Mouse (Mus musculus): ENCODE results near the gene Gm20388. TPM values are rescaled to one million over a fixed set of nuclear protein-coding genes. Genes with fewer than 3 reads are reported as not detected.

Gene Gm20388
- total RNA-seq, 1 experiment: 27.0 TPM

DNA sequence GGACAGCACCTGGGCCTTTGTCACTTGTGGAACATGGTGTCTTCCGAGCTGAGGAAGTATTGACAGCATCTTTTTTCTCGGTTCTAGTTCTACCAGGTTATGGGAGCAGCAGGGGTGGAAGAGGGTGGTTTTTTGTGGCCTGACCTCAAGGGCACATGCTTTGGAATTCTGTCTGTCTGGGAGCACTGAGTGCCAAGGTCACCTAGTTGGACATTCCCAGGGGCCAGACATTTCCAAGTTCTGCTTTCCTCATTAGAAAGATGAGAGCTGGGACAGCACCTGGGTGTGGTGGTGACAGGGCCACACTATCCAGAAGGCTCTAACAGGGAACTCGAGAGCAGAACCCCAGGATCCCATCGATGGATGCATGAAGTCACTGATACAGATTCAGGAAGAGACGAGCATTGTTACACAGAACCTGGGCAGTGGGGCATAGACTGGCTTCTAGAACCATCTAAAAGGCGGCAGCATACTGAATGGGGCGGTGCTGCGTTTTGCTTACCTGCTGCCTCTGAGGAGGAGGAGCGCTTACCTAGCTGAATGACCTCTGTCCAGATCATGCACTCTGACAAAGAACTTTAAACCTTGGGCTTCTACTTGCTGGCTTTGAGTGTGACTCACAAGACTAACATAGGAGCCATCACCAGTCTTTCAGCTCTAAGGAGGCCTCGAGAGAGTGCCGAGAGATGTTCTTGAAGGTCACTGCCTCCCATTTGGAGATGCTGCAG lies 2070.3 kb downstream of the Gm20388 start:
- in situ Hi-C loops (cut with MboI; ENCODE audit: low sequenced_read_pairs in 2 of 2, unreplicated experiment in 2 of 2): no loop called here
- H3K27ac ChIP-seq (ENCODE audit: insufficient read depth, low read depth, low read length, poor library complexity, severe bottlenecking): no peak overlapping the region
- no peak for TF ChIP-seq HCFC1 (IDR thresholded peaks at IDR 0.05; ENCODE audit: borderline replicate concordance, insufficient read depth, low read length)
- no peak for TF ChIP-seq MAFK (IDR thresholded peaks at IDR 0.05; ENCODE audit: insufficient read depth, low read depth, low read length)
- no peak for TF ChIP-seq ZNF384 (IDR thresholded peaks at IDR 0.05; ENCODE audit: low read depth, low read length)
- TF ChIP-seq ZC3H11A (IDR thresholded peaks at IDR 0.05; ENCODE audit: borderline replicate concordance, low read depth, low read length): no peak
- no peak for TF ChIP-seq CHD2 (IDR thresholded peaks at IDR 0.05; ENCODE audit: low read depth, low read length)
- H3K4me3 ChIP-seq (ENCODE audit: insufficient read depth in 1 of 2, low read depth in 1 of 2, low read length in 2 of 2, poor library complexity in 1 of 2, severe bottlenecking in 1 of 2): no peak overlapping the region
- H3K4me1 ChIP-seq (ENCODE audit: control insufficient read depth in 2 of 2, insufficient read depth in 2 of 2, low read length in 2 of 2, poor library complexity in 1 of 2): 0 out of 4 replicates have a peak, but pooled peaks cover 0 to 2% of the 10 kb centered on the region in 2 experiments
- H3K36me3 ChIP-seq (ENCODE audit: control insufficient read depth, insufficient read depth, low read length, poor library complexity, severe bottlenecking): peaks cover 47% of the 10 kb centered on the region
- H3K9ac ChIP-seq (ENCODE audit: insufficient read depth, low read depth, low read length, poor library complexity, severe bottlenecking): no peak overlapping the region
- H3K9me3 ChIP-seq (ENCODE audit: control insufficient read depth, insufficient read depth, low read depth, low read length): no peaks in the 10 kb centered on the region
- DNase-seq (ENCODE audit: low read depth, low spot score): no peak

DNA sequence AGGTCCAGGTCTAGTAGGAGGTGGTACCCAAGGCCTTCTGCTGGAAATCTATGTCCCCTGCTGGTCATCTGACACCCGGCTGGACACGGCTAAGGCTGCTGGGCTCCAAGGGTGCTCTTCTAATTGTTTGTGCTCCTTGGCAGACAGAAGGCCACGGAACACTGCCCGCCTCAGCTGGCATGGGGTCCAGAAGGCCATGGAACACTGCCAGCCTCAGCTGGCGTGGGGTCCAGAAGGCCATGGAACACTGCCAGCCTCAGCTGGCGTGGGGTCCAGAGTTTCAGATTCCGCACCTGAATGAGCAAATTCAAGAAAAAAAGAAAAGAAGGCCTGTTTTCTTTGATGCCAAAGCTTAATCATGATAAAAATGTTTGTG lies 2070.9 kb downstream of the Gm20388 start:
- no peaks in the 10 kb centered on the region for H3K9me3 ChIP-seq (ENCODE audit: control insufficient read depth, insufficient read depth, low read depth, low read length)
- H3K36me3 ChIP-seq (ENCODE audit: control insufficient read depth, insufficient read depth, low read length, poor library complexity, severe bottlenecking): peaks cover 41% of the 10 kb centered on the region
- no peak for DNase-seq (ENCODE audit: low read depth, low spot score)
- in situ Hi-C loops (cut with MboI; ENCODE audit: low sequenced_read_pairs in 2 of 2, unreplicated experiment in 2 of 2): no loop called here
- no peak overlapping the region for H3K27ac ChIP-seq (ENCODE audit: insufficient read depth, low read depth, low read length, poor library complexity, severe bottlenecking)
- H3K9ac ChIP-seq (ENCODE audit: insufficient read depth, low read depth, low read length, poor library complexity, severe bottlenecking): no peak overlapping the region
- no peak overlapping the region for H3K4me3 ChIP-seq (ENCODE audit: insufficient read depth in 1 of 2, low read depth in 1 of 2, low read length in 2 of 2, poor library complexity in 1 of 2, severe bottlenecking in 1 of 2)
- 0 out of 4 replicates have a peak, but pooled peaks cover 0 to 2% of the 10 kb centered on the region in 2 experiments for H3K4me1 ChIP-seq (ENCODE audit: control insufficient read depth in 2 of 2, insufficient read depth in 2 of 2, low read length in 2 of 2, poor library complexity in 1 of 2)
- TF ChIP-seq HCFC1 (IDR thresholded peaks at IDR 0.05; ENCODE audit: borderline replicate concordance, insufficient read depth, low read length) (no peak), ZC3H11A (IDR thresholded peaks at IDR 0.05; ENCODE audit: borderline replicate concordance, low read depth, low read length) (no peak), MAFK (IDR thresholded peaks at IDR 0.05; ENCODE audit: insufficient read depth, low read depth, low read length) (no peak), CHD2 (IDR thresholded peaks at IDR 0.05; ENCODE audit: low read depth, low read length) (no peak), ZNF384 (IDR thresholded peaks at IDR 0.05; ENCODE audit: low read depth, low read length) (no peak)

DNA sequence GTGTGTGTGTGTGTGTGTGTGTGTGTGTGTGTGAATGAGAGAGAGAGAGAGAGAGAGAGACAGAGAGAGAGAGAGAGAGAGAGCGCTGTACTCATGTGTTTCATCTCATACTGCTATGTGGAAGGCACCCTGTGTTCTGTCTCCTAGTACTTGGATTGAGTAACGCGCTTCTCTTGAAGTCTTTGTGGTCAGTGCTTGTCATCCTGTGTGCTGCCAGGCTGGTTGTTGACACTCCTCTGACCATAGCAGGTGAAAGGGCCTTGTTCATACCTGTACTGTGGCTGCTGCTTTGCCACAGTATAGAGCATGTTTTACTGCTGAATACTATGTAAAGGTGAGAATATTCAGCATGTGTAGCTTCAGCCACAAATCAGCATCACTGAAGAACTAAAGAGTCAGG lies 2075.0 kb downstream of the Gm20388 start:
- in situ Hi-C loops (cut with MboI; ENCODE audit: low sequenced_read_pairs in 2 of 2, unreplicated experiment in 2 of 2): no loop called here
- H3K4me1 ChIP-seq (ENCODE audit: control insufficient read depth in 2 of 2, insufficient read depth in 2 of 2, low read length in 2 of 2, poor library complexity in 1 of 2): no peaks in the 10 kb centered on the region
- H3K4me3 ChIP-seq (ENCODE audit: insufficient read depth in 1 of 2, low read depth in 1 of 2, low read length in 2 of 2, poor library complexity in 1 of 2, severe bottlenecking in 1 of 2): no peak overlapping the region
- no peak overlapping the region for H3K9ac ChIP-seq (ENCODE audit: insufficient read depth, low read depth, low read length, poor library complexity, severe bottlenecking)
- H3K27ac ChIP-seq (ENCODE audit: insufficient read depth, low read depth, low read length, poor library complexity, severe bottlenecking): no peak overlapping the region
- peaks cover 41% of the 10 kb centered on the region for H3K36me3 ChIP-seq (ENCODE audit: control insufficient read depth, insufficient read depth, low read length, poor library complexity, severe bottlenecking)
- TF ChIP-seq CHD2 (IDR thresholded peaks at IDR 0.05; ENCODE audit: low read depth, low read length) (no peak), HCFC1 (IDR thresholded peaks at IDR 0.05; ENCODE audit: borderline replicate concordance, insufficient read depth, low read length) (no peak), ZNF384 (IDR thresholded peaks at IDR 0.05; ENCODE audit: low read depth, low read length) (no peak), ZC3H11A (IDR thresholded peaks at IDR 0.05; ENCODE audit: borderline replicate concordance, low read depth, low read length) (no peak), MAFK (IDR thresholded peaks at IDR 0.05; ENCODE audit: insufficient read depth, low read depth, low read length) (no peak)
- H3K9me3 ChIP-seq (ENCODE audit: control insufficient read depth, insufficient read depth, low read depth, low read length): no peaks in the 10 kb centered on the region
- DNase-seq (ENCODE audit: low read depth, low spot score): no peak

DNA sequence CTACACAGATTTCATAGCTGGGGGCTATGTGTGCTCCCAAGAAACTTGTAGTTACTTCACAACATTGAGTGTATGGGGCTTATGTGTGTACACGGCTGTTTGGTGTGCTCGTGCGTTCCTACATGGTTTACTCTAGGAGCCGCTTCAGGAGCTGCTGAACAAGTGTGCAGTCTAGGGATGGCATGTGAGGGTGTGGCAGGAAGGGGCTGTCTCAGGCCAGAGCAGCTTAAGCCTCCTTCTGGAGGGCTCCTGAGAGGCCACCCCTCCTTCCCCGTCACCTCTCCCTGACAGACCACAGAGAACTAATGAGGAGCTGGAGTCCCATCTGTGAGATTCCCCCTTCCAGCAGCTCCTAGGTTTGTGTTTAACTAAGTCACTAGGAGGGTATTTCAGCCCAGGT lies 2077.3 kb downstream of the Gm20388 start:
- Histone ChIP-seq H3K9ac (ENCODE audit: insufficient read depth, low read depth, low read length, poor library complexity, severe bottlenecking) (no peak overlapping the region), H3K4me1 (ENCODE audit: control insufficient read depth in 2 of 2, insufficient read depth in 2 of 2, low read length in 2 of 2, poor library complexity in 1 of 2) (no peaks in the 10 kb centered on the region), H3K27ac (ENCODE audit: insufficient read depth, low read depth, low read length, poor library complexity, severe bottlenecking) (no peak overlapping the region), H3K9me3 (ENCODE audit: control insufficient read depth, insufficient read depth, low read depth, low read length) (no peaks in the 10 kb centered on the region), H3K36me3 (ENCODE audit: control insufficient read depth, insufficient read depth, low read length, poor library complexity, severe bottlenecking) (peaks cover 50% of the 10 kb centered on the region), H3K4me3 (ENCODE audit: insufficient read depth in 1 of 2, low read depth in 1 of 2, low read length in 2 of 2, poor library complexity in 1 of 2, severe bottlenecking in 1 of 2) (no peak overlapping the region)
- no peak for DNase-seq (ENCODE audit: low read depth, low spot score)
- in situ Hi-C loops (cut with MboI; ENCODE audit: low sequenced_read_pairs in 2 of 2, unreplicated experiment in 2 of 2): no loop called here
- TF ChIP-seq MAFK (IDR thresholded peaks at IDR 0.05; ENCODE audit: insufficient read depth, low read depth, low read length) (no peak), ZC3H11A (IDR thresholded peaks at IDR 0.05; ENCODE audit: borderline replicate concordance, low read depth, low read length) (no peak), CHD2 (IDR thresholded peaks at IDR 0.05; ENCODE audit: low read depth, low read length) (no peak), ZNF384 (IDR thresholded peaks at IDR 0.05; ENCODE audit: low read depth, low read length) (no peak), HCFC1 (IDR thresholded peaks at IDR 0.05; ENCODE audit: borderline replicate concordance, insufficient read depth, low read length) (no peak)
